Mouse (Mus musculus) embryonic fibroblast, embryonic 13.5 days (primary cell): ENCODE data around the gene Mtrf1l.

Experiments used
- CTCF ChIP-seq: IDR thresholded peaks from 2 replicates; pipeline ENCODE4 v1.5.1; 2011; ENCODE audit warnings: mild to moderate bottlenecking, control low read depth, low read length, moderate library complexity, borderline replicate concordance; ENCODE audit not compliant: insufficient read depth
- POLR2A ChIP-seq: IDR thresholded peaks from 2 replicates; pipeline ENCODE4 v1.6.1; 2011; ENCODE audit warnings: low read depth, mild to moderate bottlenecking, control low read depth, low read length, moderate library complexity

DNA sequence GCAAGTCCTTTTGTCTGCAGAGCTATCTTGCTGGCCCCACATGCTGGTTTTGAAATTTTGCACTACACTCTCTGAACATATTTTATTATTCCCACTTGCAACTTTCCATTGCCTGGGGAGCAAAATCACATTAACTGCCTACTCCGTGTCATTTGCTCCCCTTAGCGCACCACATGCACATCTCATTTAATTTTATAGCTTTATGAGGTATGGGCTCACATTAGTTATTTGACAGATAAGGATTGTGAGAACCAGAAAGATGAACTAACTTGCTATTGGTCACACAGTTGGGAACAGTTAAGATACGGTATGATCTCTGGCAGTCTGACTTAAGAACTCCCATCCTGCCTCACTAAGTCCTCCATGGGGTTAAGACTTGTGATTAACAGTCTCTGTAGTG is 37.1 kb upstream of the Mtrf1l start:
- no peak for TF ChIP-seq CTCF
- no peak for TF ChIP-seq POLR2A
